Mouse (Mus musculus) bone marrow, adult 2 months (tissue): ENCODE results near the gene Cfap61. TPM values are rescaled to one million over a fixed set of nuclear protein-coding genes. Genes with fewer than 3 reads are reported as not detected.
"Not testable (repeated sequence)": the region's sequence is repeated elsewhere in the genome, so short reads cannot be mapped to it uniquely, and the experiment has no call there.

Experiments used
- H3K27ac ChIP-seq: fragments of 200-500 bp; 2 replicates; pipeline ENCODE4 v1.5.1; 2012; ENCODE audit warnings: low read depth, mild to moderate bottlenecking, control low read depth, inconsistent platforms, low read length; ENCODE audit not compliant: control insufficient read depth, poor library complexity, insufficient read depth
- H3K4me1 ChIP-seq: fragments of 200-500 bp; 2 replicates; pipeline ENCODE4 v1.6.1; 2011; ENCODE audit warnings: low read length; ENCODE audit not compliant: control insufficient read depth, insufficient read depth
- H3K4me3 ChIP-seq: fragments of 200-500 bp; replicated peaks from 2 replicates; pipeline ENCODE3; 2011; ENCODE audit warnings: mild to moderate bottlenecking, low read depth, low read length, control low read depth; ENCODE audit not compliant: control insufficient read depth
- CTCF ChIP-seq: fragments of 200-500 bp; IDR thresholded peaks from 2 replicates; pipeline ENCODE4 v1.5.1; 2011; ENCODE audit warnings: low read length, control low read depth; ENCODE audit not compliant: control insufficient read depth, insufficient read depth
- POLR2A ChIP-seq: fragments of 200-500 bp; IDR thresholded peaks from 2 replicates; pipeline ENCODE4 v1.6.1; 2011; ENCODE audit warnings: low read depth, mild to moderate bottlenecking, control low read depth, low read length, borderline replicate concordance; ENCODE audit not compliant: control insufficient read depth
- WGBS: fragments of 180-500 bp; shearing (Covaris S2); methylation state at CpG from one replicate; pipeline ENCODE4 v1.1.7; 2018; 5-methylcytosine and 5-hydroxymethylcytosine counted together
- polyA plus RNA-seq: library from polyadenylated mRNA; stranded (reverse); fragments of >200 nt; gene quantifications from 2 replicates; pipeline ENCODE4 v1.2.4, GENCODE M21; 2011; ENCODE audit warnings: low replicate concordance; ENCODE audit not compliant: missing spikeins, insufficient read depth, insufficient read length

Cfap61 gene
- not detected in 2 replicates for polyA plus RNA-seq

DNA sequence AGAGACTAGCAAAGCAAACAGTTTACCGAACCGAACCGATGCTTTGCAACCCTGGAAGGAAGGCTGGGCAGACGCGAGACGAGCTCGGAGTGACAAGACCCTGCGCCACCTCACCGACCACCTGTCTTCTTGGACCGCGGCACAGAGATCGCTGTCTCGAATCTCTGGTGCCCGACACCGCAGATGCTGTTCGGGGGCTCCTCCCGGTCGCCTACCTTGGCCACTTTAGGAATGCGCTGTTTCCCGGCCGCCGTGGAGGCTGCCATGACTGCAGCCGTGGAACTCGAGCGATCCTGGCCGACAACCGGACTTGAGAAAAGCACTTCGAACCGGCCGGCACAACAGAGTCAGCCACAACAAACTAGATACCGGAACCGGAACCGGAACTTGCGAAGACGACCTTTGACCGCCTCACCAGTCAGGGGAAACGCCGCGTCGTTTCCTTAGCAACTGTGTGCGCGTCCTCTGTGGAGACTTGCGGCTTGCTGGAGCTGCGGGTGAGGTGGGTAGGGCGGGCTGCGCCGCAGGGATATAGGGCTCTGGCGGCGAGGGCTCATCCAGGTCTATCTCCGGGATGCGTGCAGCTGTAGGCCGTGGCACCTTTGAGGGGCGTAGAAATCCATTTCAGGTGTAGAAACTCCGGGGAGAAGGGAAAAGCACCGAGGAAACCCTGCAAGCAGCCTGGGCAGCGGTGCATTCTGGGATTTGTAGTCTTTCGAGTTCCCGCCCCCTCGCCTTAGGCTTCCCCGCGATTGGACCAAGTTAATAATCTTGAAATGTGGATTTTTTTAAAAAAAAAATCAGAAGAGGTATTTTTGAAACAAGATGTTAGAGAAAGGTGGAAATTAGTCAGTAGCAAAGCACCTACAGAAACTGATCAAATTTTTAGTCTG is at the start of gene Cfap61, which contains the start of gene Crnkl1:
Gene Cfap61 (plus strand): TSS at position 446 of the 893 bp plus-strand sequence.
Gene Crnkl1 (minus strand): TSS at position 676 of the 893 bp plus-strand sequence.
- H3K27ac ChIP-seq: peak within 1 kb of the TSS; percentile 37
- no peaks in the 10 kb centered on the region; the same call in 1 of the 2 replicates for H3K4me1 ChIP-seq
- peak within 1 kb of the TSS; percentile 98 for H3K4me3 ChIP-seq
- under 1% methylated on average over 61 of the region's 61 CpGs for WGBS
- TF ChIP-seq CTCF (no peak), POLR2A (peak; percentile 49; the same call in 1 of the 2 replicates)

DNA sequence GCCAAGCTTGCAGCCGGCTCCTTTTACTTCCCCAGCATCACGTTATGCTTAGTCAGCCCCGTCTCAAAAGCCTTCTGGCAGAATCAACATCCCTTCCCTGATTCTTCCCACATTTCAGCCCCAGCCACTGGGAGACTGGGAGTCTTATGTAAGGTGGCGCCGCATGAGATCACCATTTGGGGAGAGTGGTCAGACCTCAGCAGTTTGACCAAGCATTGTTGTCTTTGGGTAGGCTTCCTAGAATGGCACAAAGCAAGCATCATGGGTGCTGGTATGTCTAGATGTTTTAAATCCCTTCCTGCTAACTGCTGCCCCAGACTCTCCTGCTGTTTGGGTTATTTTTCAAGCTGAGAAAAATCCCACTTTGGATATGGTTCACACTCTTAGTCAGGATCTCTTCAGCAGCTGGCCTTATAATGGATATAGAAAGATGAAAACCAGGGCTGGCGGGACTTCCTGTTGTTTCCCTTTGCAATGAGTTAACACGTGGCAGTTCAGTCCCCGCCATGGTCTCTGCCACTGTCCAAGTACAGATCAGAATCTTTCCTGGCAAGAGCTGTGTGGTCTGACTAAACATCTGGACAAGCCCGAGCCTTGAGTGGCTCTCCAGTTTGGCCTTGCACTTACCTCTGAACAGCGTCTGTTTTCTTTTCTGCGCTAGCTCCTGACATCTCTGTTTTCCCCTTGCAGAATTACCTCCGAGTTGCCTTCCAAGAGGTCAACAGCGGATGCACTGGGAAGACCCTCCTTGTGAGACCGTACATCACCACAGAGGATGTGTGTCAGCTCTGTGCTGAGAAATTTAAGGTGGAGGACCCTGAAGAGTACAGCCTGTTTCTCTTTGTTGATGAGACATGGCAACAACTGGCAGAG is 49.4 kb upstream of the Cfap61 start:
- Histone ChIP-seq H3K4me1 (peaks cover 5% of the 10 kb centered on the region; the same call in 1 of the 2 replicates), H3K4me3 (no peak overlapping the region), H3K27ac (no peak overlapping the region; the same call in 1 of the 2 replicates)
- no peak for TF ChIP-seq CTCF
- no peak for TF ChIP-seq POLR2A
- WGBS: 64% methylated on average over 14 of the region's 14 CpGs

DNA sequence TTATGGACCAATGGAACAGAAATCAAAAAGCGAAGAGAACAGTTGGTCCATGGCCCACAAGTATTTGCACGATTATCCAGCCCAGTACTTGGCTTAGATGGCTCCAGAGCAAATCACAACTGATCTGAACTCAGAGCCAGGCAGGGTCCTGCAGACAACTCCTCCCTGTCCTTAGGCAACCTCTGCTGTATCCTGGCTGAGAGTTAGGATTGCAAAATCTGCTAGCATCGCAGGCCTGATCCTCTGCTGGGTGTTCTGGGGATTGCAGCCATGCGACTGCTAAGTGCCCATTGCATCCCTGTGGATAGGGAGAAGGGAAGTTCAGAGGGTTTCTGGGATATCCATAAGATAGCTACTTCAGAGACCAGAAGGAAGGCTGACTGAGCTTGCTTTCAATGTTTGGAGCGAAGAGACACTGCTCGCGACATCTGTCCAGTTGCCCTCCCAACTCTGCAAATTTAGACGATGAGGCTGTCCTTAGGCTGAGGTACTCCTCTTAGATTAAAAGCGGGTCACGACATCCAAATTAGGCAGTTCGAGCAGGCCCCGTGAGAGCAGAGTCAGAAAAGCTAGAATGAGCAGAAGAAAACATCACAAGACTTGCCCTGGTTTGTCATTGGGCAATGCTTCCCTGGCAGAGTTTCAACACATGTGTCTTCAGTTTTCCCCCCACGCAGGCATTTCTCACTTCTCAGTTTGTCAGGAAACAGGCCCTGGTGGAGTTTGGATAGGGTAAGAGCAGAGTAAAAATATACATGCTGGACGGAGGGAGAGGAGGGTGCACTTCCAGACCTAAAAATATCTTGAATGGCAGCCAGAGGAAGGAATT is 46.4 kb upstream of the Cfap61 start:
- Histone ChIP-seq H3K27ac (peak overlapping the region; percentile 61), H3K4me1 (peaks cover 5% of the 10 kb centered on the region; the same call in 1 of the 2 replicates), H3K4me3 (no peak overlapping the region)
- WGBS: 34% methylated on average over 14 of the region's 14 CpGs
- TF ChIP-seq POLR2A: no peak
- TF ChIP-seq CTCF: peak; percentile 23; the same call in 1 of the 2 replicates

DNA sequence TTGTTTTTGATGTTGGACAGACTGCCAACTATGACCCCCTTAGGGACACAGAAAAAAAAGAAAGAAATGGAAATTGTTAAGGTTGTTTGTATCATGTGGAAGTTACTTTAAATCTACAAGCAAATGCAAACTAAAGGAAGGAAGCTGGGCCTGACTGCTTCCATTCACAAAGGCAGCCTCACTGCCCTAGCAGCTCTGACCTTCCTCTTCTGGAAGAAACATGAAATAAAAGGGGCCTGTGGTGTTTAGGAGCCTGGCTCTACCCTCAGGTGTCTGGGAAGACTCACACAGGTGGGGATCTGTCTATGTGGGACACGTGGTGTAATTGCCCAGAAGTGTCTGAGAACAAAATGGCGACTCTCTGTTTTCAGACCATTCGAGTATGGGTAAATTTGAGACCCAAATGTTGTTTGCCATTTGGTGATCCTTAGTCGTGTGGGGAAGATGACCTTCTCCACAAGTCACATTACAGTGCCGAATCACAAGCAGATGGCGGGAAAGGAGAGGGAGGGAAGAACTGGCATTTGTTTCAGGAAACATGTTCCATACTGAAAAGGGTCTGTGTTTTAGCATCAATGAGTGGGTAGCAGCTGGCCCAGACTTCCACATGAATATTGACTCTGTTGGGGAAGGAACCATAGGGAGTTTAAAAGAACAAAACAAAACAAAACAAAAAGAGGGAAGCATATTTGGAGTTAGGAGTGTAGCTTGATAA is 45.7 kb upstream of the Cfap61 start:
- peak overlapping the region; percentile 77; the same call in 1 of the 2 replicates for H3K27ac ChIP-seq
- peaks cover 5% of the 10 kb centered on the region; the same call in 1 of the 2 replicates for H3K4me1 ChIP-seq
- TF ChIP-seq CTCF (no peak), POLR2A (no peak)
- no peak overlapping the region for H3K4me3 ChIP-seq
- WGBS: 55% methylated on average over 6 of the region's 6 CpGs

DNA sequence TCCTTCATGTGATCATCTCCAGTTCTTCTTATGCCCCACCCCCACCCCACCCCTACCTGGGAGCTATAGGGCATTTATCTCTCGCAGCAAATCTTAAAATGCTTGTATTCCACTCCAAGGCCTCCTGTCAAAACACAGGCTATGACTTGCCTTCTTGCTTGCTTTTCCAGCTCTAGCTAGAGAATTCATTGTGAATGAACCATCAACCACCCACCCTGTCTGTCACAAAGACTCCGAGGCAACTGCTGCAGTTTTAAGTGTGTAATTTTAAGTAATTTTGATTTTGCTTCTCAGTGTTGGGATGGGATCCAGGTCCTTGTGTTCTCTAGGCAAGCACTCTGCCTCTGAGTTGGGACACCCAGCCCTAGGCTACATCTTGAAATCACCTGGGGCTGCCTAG is 44.0 kb upstream of the Cfap61 start:
- WGBS: 77% methylated on average over 2 of the region's 2 CpGs
- Histone ChIP-seq H3K4me1 (peaks cover 5% of the 10 kb centered on the region; the same call in 1 of the 2 replicates), H3K4me3 (no peak overlapping the region), H3K27ac (no peak overlapping the region)
- no peak for TF ChIP-seq POLR2A
- TF ChIP-seq CTCF: no peak

DNA sequence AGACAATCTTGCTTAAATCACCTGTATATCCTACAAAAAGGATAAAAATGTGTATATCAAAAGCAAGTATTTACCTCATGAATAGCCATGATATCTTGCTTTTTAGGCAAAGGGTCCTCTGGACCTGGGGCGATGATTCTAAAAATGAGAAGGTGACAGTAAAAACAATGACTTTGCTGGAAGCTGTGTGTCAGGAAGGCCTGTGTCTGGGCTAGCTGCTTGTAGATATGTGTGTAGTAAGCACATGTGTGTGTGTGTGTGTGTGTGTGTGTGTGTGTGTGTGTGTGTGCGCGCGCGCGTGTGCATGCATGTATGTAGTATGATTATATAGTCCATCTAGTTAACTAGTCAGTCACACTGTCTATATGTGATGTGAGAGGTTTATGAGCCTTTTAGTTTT is 40.8 kb upstream of the Cfap61 start:
- Histone ChIP-seq H3K4me3 (no peak overlapping the region), H3K27ac (no peak overlapping the region), H3K4me1 (peaks cover 1% of the 10 kb centered on the region; the same call in 1 of the 2 replicates)
- 96% methylated on average over 6 of the region's 6 CpGs for WGBS
- TF ChIP-seq CTCF (no peak), POLR2A (no peak)

DNA sequence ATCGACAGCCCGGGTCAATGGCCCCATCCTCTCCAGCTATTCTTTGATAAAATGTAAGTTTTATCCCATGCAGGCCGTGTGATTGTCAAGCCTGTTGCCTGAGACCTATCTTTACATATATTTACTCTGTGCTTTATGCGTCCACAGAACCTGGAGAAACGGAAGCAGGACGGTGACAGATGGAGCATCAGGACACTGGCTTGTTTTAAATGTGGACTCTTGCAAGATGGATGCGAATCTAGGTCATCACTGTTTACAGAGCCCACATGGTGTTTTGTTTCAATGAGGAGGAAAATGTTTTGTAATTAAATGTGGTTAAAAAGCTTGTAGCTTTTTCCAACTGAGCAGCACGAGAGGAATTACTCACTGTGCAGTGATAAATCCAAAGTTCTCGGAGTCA is 36.5 kb upstream of the Cfap61 start:
- H3K27ac ChIP-seq: no peak overlapping the region
- TF ChIP-seq CTCF (no peak), POLR2A (no peak)
- no peaks in the 10 kb centered on the region for H3K4me1 ChIP-seq
- no peak overlapping the region for H3K4me3 ChIP-seq
- WGBS: 82% methylated on average over 9 of the region's 9 CpGs

DNA sequence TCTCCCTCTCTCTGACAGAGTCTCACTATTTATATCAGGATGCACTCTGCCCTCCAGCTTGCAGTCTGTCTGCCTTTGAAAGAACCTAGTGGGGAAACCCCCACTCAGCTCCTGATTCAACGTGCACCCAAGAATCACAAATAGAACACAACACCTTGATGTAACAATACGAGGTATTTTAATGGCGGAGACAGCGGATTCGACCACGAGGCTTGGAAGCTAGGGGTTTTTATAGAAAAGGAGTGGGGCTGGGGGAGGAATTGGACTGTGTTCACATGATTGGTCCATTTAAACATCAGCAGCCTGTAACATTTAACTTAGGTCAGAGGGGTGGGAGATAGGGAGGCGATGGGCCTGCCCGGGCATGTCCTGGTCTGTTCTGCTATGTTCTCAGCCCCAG is 34.3 kb upstream of the Cfap61 start:
- not testable (repeated sequence) for H3K4me3 ChIP-seq, H3K4me1 ChIP-seq, H3K27ac ChIP-seq
- 75% methylated on average over 8 of the region's 8 CpGs for WGBS
